Mouse (Mus musculus) liver, adult 2 months (tissue): ENCODE data around the gene Wipf1. TPM values are rescaled to one million over a fixed set of nuclear protein-coding genes. Genes with fewer than 3 reads are reported as not detected.

Experiments used
- DNase-seq: peaks from one replicate; pipeline ENCODE4 v3.0.0-alpha.2; 2011; ENCODE audit warnings: low read depth, low spot score; ENCODE audit errors: extremely low read depth
- H3K27ac ChIP-seq: fragments of 200-500 bp; replicated peaks from 2 replicates; pipeline ENCODE4 v1.5.1; 2012; ENCODE audit warnings: low read depth, mild to moderate bottlenecking, control low read depth, inconsistent platforms, low read length; ENCODE audit not compliant: insufficient read depth
- H3K27me3 ChIP-seq: fragments of 200-500 bp; 2 replicates; pipeline ENCODE4 v1.6.1; 2012; ENCODE audit warnings: mild to moderate bottlenecking, moderate library complexity, low read length, inconsistent platforms; ENCODE audit not compliant: control insufficient read depth, insufficient read depth
- H3K36me3 ChIP-seq: fragments of 200-500 bp; 2 replicates; pipeline ENCODE4 v1.6.1; 2012; ENCODE audit warnings: low read length, inconsistent platforms; ENCODE audit not compliant: control insufficient read depth, insufficient read depth
- H3K4me1 ChIP-seq: fragments of 200-500 bp; 2 replicates; pipeline ENCODE4 v1.6.1; 2011; ENCODE audit warnings: low read length; ENCODE audit not compliant: control insufficient read depth, insufficient read depth
- H3K4me3 ChIP-seq: fragments of 200-500 bp; 2 replicates; pipeline ENCODE4 v1.5.1; 2011; ENCODE audit warnings: low read depth, mild to moderate bottlenecking, control low read depth, low read length, moderate library complexity; ENCODE audit not compliant: insufficient read depth
- H3K79me2 ChIP-seq: fragments of 200-500 bp; 2 replicates; pipeline ENCODE4 v1.6.1; 2012; ENCODE audit warnings: inconsistent platforms, mild to moderate bottlenecking, low read length, moderate library complexity; ENCODE audit not compliant: control insufficient read depth, insufficient read depth
- H3K9ac ChIP-seq: fragments of 200-500 bp; 2 replicates; pipeline ENCODE4 v1.6.1; 2012; ENCODE audit warnings: low read depth, mild to moderate bottlenecking, control low read depth, inconsistent platforms, low read length
- CTCF ChIP-seq: fragments of 200-500 bp; IDR thresholded peaks from 2 replicates; pipeline ENCODE4 v1.5.1; 2011; ENCODE audit warnings: low read depth, low read length, control low read depth
- POLR2A ChIP-seq: fragments of 200-500 bp; IDR thresholded peaks from 2 replicates; pipeline ENCODE4 v1.6.1; 2011; ENCODE audit warnings: low read length, control low read depth; ENCODE audit not compliant: insufficient read depth; ENCODE audit errors: extremely low read depth
- WGBS: fragments of 180-500 bp; shearing (Covaris S2); methylation state at CpG from one replicate; pipeline ENCODE4 v1.1.7; 2018; 5-methylcytosine and 5-hydroxymethylcytosine counted together
- polyA plus RNA-seq: library from polyadenylated mRNA; depleted of rRNA; stranded (reverse); fragments of >200 nt; gene quantifications from 2 replicates; pipeline ENCODE4 v1.2.3, GENCODE M21; 2012
- total RNA-seq: library from RNA; depleted of rRNA; stranded (reverse); fragments of >200 nt; gene quantifications from 2 replicates; pipeline ENCODE4 v1.2.3, GENCODE M21; 2014

Gene Wipf1
- total and polyA plus RNA-seq, 2 experiments, result 1.4 to 1.7 TPM

DNA sequence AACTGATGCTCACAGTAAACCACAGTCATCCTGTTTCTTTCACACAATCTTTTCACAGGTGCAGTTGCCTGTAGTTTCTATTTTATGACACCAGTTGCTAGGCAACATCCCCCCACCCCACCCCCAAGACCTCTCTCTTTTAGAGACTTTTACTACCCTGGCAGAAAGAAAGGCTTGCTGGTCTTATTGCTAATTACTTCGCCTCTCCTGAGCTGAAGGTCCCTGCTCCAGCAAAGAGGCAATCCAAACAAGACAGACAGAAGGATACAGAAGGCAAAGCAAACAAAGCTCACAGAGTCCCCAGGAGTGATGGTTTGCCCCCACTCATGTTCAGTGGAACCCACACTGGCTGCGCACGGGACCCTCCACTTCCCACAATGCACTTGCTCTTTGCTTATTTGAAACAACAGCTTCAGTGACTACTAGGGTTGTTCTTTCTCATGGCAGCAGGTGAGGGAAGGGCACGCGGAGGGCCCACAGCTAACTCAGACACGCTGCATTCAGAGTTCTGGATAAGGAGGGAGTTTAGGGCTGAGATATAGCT is 79.3 kb downstream of the Wipf1 start:
- Histone ChIP-seq H3K36me3 (no peaks in the 10 kb centered on the region), H3K27ac (no peak overlapping the region), H3K27me3 (no peaks in the 10 kb centered on the region), H3K4me3 (no peak overlapping the region), H3K4me1 (peaks cover 2% of the 10 kb centered on the region; the same call in 1 of the 2 replicates), H3K9ac (no peak overlapping the region), H3K79me2 (no peaks in the 10 kb centered on the region)
- peak; percentile 9 for DNase-seq
- 79% methylated on average over 6 of the region's 6 CpGs for WGBS
- no peak for TF ChIP-seq POLR2A
- no peak for TF ChIP-seq CTCF

DNA sequence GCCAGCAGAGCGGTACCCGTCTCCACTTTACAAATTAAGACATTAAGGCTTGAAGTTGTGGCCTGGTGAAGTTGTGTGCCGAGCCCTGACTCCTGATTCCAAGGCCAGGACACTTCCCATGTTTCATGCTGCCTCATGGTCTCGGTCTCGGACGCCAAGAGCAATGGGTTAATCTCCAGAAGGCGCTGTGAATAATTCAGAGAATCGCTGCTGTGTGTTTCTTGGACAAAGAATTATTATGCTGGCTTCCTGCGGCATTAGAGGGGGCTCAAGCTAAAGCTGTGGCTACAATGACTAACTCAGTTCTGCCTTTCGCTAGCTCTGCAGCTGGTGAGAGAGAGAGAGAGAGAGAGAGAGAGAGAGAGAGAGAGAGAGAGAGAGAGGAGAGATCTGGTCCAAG is 85.5 kb downstream of the Wipf1 start:
- TF ChIP-seq POLR2A, result no peak
- no peak for TF ChIP-seq CTCF
- Histone ChIP-seq H3K36me3 (no peaks in the 10 kb centered on the region; the same call in 1 of the 2 replicates), H3K9ac (no peak overlapping the region), H3K27me3 (no peaks in the 10 kb centered on the region), H3K79me2 (no peaks in the 10 kb centered on the region), H3K27ac (no peak overlapping the region), H3K4me3 (no peak overlapping the region), H3K4me1 (no peaks in the 10 kb centered on the region)
- 89% methylated on average over 10 of the region's 10 CpGs for WGBS
- no peak for DNase-seq

DNA sequence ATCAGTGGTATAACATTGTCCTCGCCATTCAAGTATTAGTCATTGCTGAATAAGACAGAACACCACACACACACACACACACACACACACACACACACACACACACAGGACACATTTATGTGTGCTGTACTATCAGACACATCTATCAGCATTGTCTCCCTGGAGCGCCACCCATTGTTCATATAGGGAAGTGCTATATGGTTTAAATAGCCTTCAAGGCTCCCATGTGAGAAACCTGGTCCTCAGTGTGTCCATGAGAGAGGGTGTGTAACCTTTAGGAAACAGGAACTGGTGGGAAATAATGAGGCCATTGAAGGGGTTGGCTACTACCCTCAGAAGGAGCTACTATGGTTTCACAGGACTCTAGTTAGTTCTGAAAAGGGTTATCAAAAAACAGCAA is 87.5 kb downstream of the Wipf1 start:
- 82% methylated on average over 2 of the region's 2 CpGs for WGBS

DNA sequence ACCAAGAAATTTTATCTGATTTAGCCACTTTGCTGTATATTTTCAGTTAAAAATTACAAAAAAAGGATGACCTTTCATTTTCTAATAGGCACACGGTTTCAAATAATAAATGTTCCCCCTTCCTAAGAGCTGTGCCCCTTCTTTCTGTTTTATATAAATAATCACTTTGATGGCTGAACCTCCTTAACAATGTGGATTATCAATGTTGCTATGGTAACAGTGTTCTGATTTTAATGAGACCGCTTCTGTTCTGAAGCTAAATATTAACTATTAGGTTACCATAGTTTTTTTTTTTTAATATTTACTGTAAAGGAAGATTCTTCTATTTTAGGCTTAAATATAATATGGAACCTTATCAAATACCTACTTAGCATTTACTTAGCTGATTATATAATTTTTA is 89.2 kb downstream of the Wipf1 start:
- WGBS, result 86% methylated on average over 2 of the region's 2 CpGs
- no peaks in the 10 kb centered on the region for H3K79me2 ChIP-seq

More for the DNA sequence above, 87.5 kb downstream of the Wipf1 start:
- no peak overlapping the region for H3K9ac ChIP-seq
- H3K79me2 ChIP-seq, result no peaks in the 10 kb centered on the region
- no peaks in the 10 kb centered on the region for H3K4me1 ChIP-seq
- H3K27ac ChIP-seq, result no peak overlapping the region
- no peaks in the 10 kb centered on the region for H3K27me3 ChIP-seq
- TF ChIP-seq POLR2A, result no peak
- TF ChIP-seq CTCF, result no peak
- no peak for DNase-seq
- no peaks in the 10 kb centered on the region; the same call in 1 of the 2 replicates for H3K36me3 ChIP-seq
- H3K4me3 ChIP-seq, result no peak overlapping the region

DNA sequence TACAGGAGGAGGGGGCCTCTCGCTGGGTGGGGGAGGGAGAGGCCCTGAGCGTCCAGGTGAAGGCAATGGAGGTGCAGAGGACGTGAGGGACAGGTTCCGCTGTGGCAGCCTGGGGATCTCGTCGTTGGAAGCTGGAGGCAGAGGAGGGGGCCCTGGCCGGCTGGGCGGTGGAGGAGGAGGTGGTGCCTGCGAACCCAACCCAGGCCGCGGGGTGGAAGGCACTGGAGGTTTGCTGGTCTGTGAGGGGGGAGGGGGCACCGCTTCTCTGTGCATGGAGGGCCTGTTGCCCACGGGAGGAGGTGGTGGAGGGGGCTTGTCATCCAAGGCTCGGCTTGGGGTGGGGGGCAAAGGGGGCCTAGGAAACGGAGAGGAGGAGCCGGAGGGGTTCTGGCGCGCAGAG is 92.6 kb downstream of the Wipf1 start:
- Histone ChIP-seq H3K4me1 (no peaks in the 10 kb centered on the region), H3K79me2 (no peaks in the 10 kb centered on the region), H3K27ac (no peak overlapping the region), H3K36me3 (no peaks in the 10 kb centered on the region; the same call in 1 of the 2 replicates), H3K4me3 (no peak overlapping the region), H3K27me3 (no peaks in the 10 kb centered on the region), H3K9ac (no peak overlapping the region)
- WGBS, result 87% methylated on average over 18 of the region's 18 CpGs
- TF ChIP-seq POLR2A (no peak), CTCF (no peak)
- DNase-seq, result no peak

More for the DNA sequence above, 89.2 kb downstream of the Wipf1 start:
- Histone ChIP-seq H3K4me1 (no peaks in the 10 kb centered on the region), H3K36me3 (no peaks in the 10 kb centered on the region; the same call in 1 of the 2 replicates), H3K27ac (no peak overlapping the region), H3K27me3 (no peaks in the 10 kb centered on the region), H3K9ac (no peak overlapping the region), H3K4me3 (no peak overlapping the region)
- no peak for DNase-seq
- TF ChIP-seq POLR2A (no peak), CTCF (no peak)

DNA sequence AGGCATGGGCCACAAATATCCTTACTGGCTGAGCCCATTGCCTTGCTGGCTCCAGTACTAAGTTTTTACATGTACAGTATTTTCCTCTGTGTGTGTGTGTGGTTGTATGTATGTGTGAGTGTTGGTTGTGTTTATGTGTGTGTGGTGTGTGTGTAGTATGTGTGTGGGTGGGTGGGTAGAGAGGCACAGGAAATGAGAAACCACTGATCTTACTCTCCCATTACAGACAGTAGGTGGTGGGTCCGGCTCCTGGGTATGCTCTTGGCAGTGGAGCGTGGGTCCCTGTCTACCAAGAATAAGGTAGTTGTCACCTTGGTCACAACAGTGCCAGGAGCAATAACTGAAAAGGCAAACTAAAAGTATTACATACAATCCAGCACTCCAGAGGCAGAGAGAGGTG is 93.7 kb downstream of the Wipf1 start:
- DNase-seq, result no peak
- H3K79me2 ChIP-seq, result no peaks in the 10 kb centered on the region
- WGBS, result 96% methylated on average over 2 of the region's 2 CpGs
- H3K27me3 ChIP-seq, result no peaks in the 10 kb centered on the region
- H3K4me3 ChIP-seq, result no peak overlapping the region
- no peak overlapping the region for H3K9ac ChIP-seq
- H3K4me1 ChIP-seq, result no peaks in the 10 kb centered on the region
- H3K27ac ChIP-seq, result no peak overlapping the region
- TF ChIP-seq POLR2A (no peak), CTCF (no peak)
- H3K36me3 ChIP-seq, result no peaks in the 10 kb centered on the region; the same call in 1 of the 2 replicates
